Mouse (Mus musculus): ENCODE measurements around the gene Cd19.
"Not testable (repeated sequence)": the region's sequence is repeated elsewhere in the genome, so short reads cannot be mapped to it uniquely, and the experiment has no call there.

Gene Cd19

GRCm38 (mm10) chr7:126430167-126430566 is 15.5 kb upstream of the Cd19 start:
- DNase-seq = no peak

- no peak for DNase-seq
Measured at GRCm38 (mm10) chr7:126429503-126429898, 14.8 kb upstream of the Cd19 start.

- peak; percentile 92 to 96 for DNase-seq
Measured at GRCm38 (mm10) chr7:126428631-126429502, 14.2 kb upstream of the Cd19 start, which contains the start of gene Rabep2. Gene Rabep2, plus strand, starts transcription at chr7:126428759.

GRCm38 (mm10) chr7:126428154-126428553 is 13.5 kb upstream of the Cd19 start:
- DNase-seq = no peak

- DNase-seq = no peak
Measured at GRCm38 (mm10) chr7:126427323-126427860, 12.7 kb upstream of the Cd19 start.

- no peak for DNase-seq
Measured at GRCm38 (mm10) chr7:126424161-126424560, 9.5 kb upstream of the Cd19 start.

- DNase-seq = no peak
Measured at GRCm38 (mm10) chr7:126421756-126422155, 7.1 kb upstream of the Cd19 start.

GRCm38 (mm10) chr7:126418496-126418895 is 3.8 kb upstream of the Cd19 start:
- no peak for DNase-seq

GRCm38 (mm10) chr7:126417606-126418005 is 2.9 kb upstream of the Cd19 start:
- no peak for DNase-seq

- DNase-seq = no peak
Measured at GRCm38 (mm10) chr7:126417045-126417444, 2.4 kb upstream of the Cd19 start.

- peak; percentile 33 to 42 for DNase-seq
Measured at GRCm38 (mm10) chr7:126416615-126417014, 1.9 kb upstream of the Cd19 start.

GRCm38 (mm10) chr7:126411061-126411460 is 3.6 kb downstream of the Cd19 start:
- no peak for DNase-seq

- DNase-seq = no peak
Measured at GRCm38 (mm10) chr7:126408686-126409085, 6.0 kb downstream of the Cd19 start.

- not testable (repeated sequence) for DNase-seq
Measured at GRCm38 (mm10) chr7:126402518-126402917, 12.2 kb downstream of the Cd19 start.

GRCm38 (mm10) chr7:126399548-126399947 is 15.1 kb downstream of the Cd19 start:
- peak; percentile 87 to 89 for DNase-seq

GRCm38 (mm10) chr7:126397822-126398221 is 16.9 kb downstream of the Cd19 start:
- no peak for DNase-seq

- no peak for DNase-seq
Measured at GRCm38 (mm10) chr7:126397221-126397620, 17.5 kb downstream of the Cd19 start.

- DNase-seq = peak; percentile 92 to 94
Measured at GRCm38 (mm10) chr7:126396298-126397119, 18.2 kb downstream of the Cd19 start, which contains the start of gene Nfatc2ip. Gene Nfatc2ip, minus strand, starts transcription at chr7:126396737.

GRCm38 (mm10) chr7:126392086-126392884 is 22.4 kb downstream of the Cd19 start:
- not testable (repeated sequence) for DNase-seq

- no peak for DNase-seq
Measured at GRCm38 (mm10) chr7:126388185-126388584, 26.5 kb downstream of the Cd19 start.

GRCm38 (mm10) chr7:126383565-126383964 is 31.1 kb downstream of the Cd19 start:
- no peak for DNase-seq
